Mouse (Mus musculus) MEL (cell line): ENCODE measurements at regions not wholly inside any gene's neighbourhood (a gene's known extent, or its start where the extent isn't known, plus 50 kb on each side); places are given as distances from the start of the nearest gene placed in this dataset.

Source experiments
- CHD1 ChIP-seq: IDR thresholded peaks from 2 replicates; pipeline ENCODE4 v1.6.1; 2012; ENCODE audit warnings: low read depth, mild to moderate bottlenecking, inconsistent platforms, low read length, improper control_type of control experiment
- CHD2 ChIP-seq: IDR thresholded peaks from 2 replicates; pipeline ENCODE4 v1.6.1; 2011; ENCODE audit warnings: low read length, improper control_type of control experiment
- CTCF ChIP-seq, 3 experiments: IDR thresholded peaks in 2 of 3; conservative IDR thresholded peaks in 1 of 3; 2 replicates each; pipeline ENCODE4 v1.5.1; 2011 to 2012; ENCODE audit warnings: low read length in 3 of 3, low read depth in 2 of 3, mild to moderate bottlenecking in 2 of 3, improper control_type of control experiment in 1 of 3, inconsistent platforms in 1 of 3, mixed read lengths in 1 of 3, moderate library complexity in 1 of 3; ENCODE audit not compliant: control insufficient read depth in 1 of 3, insufficient read depth in 1 of 3, poor library complexity in 1 of 3, severe bottlenecking in 1 of 3
- EP300 ChIP-seq, 2 experiments: IDR thresholded peaks; 2 replicates each; pipeline ENCODE4 v1.6.1; 2011; ENCODE audit warnings: improper control_type of control experiment in 2 of 2, low read length in 2 of 2, low read depth in 1 of 2, mild to moderate bottlenecking in 1 of 2
- GATA1 ChIP-seq: IDR thresholded peaks from 2 replicates; pipeline ENCODE4 v1.6.1; 2011; ENCODE audit warnings: low read depth, low read length, improper control_type of control experiment
- MAFK ChIP-seq: IDR thresholded peaks from 2 replicates; pipeline ENCODE4 v1.6.1; 2011; ENCODE audit warnings: low read depth, mild to moderate bottlenecking, low read length, improper control_type of control experiment, borderline replicate concordance
- MXI1 ChIP-seq: IDR thresholded peaks from 2 replicates; pipeline ENCODE4 v1.6.1; 2011; ENCODE audit warnings: mild to moderate bottlenecking, low read depth, low read length, improper control_type of control experiment
- NELFE ChIP-seq: IDR thresholded peaks from 2 replicates; pipeline ENCODE4 v1.6.1; 2011; ENCODE audit warnings: low read depth, low read length, improper control_type of control experiment
- POLR2A ChIP-seq, 2 experiments: IDR thresholded peaks; 2 replicates each; pipeline ENCODE4 v1.6.1; 2011 to 2012; ENCODE audit warnings: low read length in 2 of 2, mild to moderate bottlenecking in 2 of 2, control low read depth in 1 of 2, improper control_type of control experiment in 1 of 2, low read depth in 1 of 2, moderate library complexity in 1 of 2; ENCODE audit not compliant: control insufficient read depth in 1 of 2, insufficient read depth in 1 of 2, poor library complexity in 1 of 2
- POLR2AphosphoS2 ChIP-seq: IDR thresholded peaks from 2 replicates; pipeline ENCODE4 v1.6.1; 2011; ENCODE audit warnings: low read length, improper control_type of control experiment
- RCOR1 ChIP-seq: IDR thresholded peaks from 2 replicates; pipeline ENCODE4 v1.6.1; 2012; ENCODE audit warnings: low read depth, mild to moderate bottlenecking, inconsistent platforms, low read length, improper control_type of control experiment
- SMC3 ChIP-seq: IDR thresholded peaks from 2 replicates; pipeline ENCODE4 v1.6.1; 2011; ENCODE audit warnings: low read depth, low read length, improper control_type of control experiment
- USF1 ChIP-seq: IDR thresholded peaks from 2 replicates; pipeline ENCODE4 v1.6.1; 2014; ENCODE audit warnings: low read depth, mild to moderate bottlenecking, inconsistent platforms, low read length, improper control_type of control experiment, moderate library complexity
- ZKSCAN1 ChIP-seq: IDR thresholded peaks from 2 replicates; pipeline ENCODE4 v1.6.1; 2012; ENCODE audit warnings: low read depth, mild to moderate bottlenecking, inconsistent platforms, low read length, improper control_type of control experiment, moderate library complexity

DNA sequence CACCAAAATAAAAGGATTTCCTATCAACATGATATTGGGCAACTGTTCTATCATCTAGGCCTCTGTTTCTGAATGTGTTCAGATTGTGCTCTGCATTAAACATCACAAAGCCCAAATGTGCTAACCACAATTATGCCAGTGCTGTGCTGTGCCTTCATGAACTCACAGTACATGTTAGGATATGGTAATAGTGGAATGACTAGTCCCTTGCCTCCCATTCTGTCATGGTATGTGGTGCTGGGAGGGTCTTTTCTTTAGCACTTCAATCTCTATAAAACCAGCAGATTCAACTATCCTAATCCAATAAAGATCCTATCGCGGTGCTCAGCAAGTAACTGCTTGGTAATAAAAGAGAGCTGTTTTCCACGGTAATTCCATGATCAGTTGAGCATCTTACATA lies 620.8 kb upstream of the Lmcd1 start:
- no peak for TF ChIP-seq MXI1
- TF ChIP-seq CTCF (IDR thresholded peaks at IDR 0.05 in 2 of 3, conservative IDR thresholded peaks at IDR 0.05 in 1 of 3; ENCODE audit: control insufficient read depth in 1 of 3, insufficient read depth in 1 of 3, low read depth in 2 of 3, low read length in 3 of 3, poor library complexity in 1 of 3, severe bottlenecking in 1 of 3), result no peak
- no peak for TF ChIP-seq EP300 (IDR thresholded peaks at IDR 0.05; ENCODE audit: low read depth in 1 of 2, low read length in 2 of 2)
- TF ChIP-seq USF1, result no peak
- no peak for TF ChIP-seq POLR2AphosphoS2
- TF ChIP-seq MAFK, result no peak
- no peak for TF ChIP-seq POLR2A (IDR thresholded peaks at IDR 0.05; ENCODE audit: control insufficient read depth in 1 of 2, insufficient read depth in 1 of 2, low read depth in 1 of 2, low read length in 2 of 2, poor library complexity in 1 of 2)
- no peak for TF ChIP-seq SMC3
- TF ChIP-seq NELFE, result no peak
- no peak for TF ChIP-seq GATA1
- no peak for TF ChIP-seq RCOR1
- no peak for TF ChIP-seq CHD2
- TF ChIP-seq CHD1, result no peak
- TF ChIP-seq ZKSCAN1, result no peak
